Mouse (Mus musculus) retina, embryonic 14.5 days (tissue): ENCODE measurements around the gene Gm9958.

Experiments used
- DNase-seq: peaks from one replicate; pipeline ENCODE4 v3.0.0-alpha.2; 2015; ENCODE audit warnings: low spot score

Gene Gm9958

DNA sequence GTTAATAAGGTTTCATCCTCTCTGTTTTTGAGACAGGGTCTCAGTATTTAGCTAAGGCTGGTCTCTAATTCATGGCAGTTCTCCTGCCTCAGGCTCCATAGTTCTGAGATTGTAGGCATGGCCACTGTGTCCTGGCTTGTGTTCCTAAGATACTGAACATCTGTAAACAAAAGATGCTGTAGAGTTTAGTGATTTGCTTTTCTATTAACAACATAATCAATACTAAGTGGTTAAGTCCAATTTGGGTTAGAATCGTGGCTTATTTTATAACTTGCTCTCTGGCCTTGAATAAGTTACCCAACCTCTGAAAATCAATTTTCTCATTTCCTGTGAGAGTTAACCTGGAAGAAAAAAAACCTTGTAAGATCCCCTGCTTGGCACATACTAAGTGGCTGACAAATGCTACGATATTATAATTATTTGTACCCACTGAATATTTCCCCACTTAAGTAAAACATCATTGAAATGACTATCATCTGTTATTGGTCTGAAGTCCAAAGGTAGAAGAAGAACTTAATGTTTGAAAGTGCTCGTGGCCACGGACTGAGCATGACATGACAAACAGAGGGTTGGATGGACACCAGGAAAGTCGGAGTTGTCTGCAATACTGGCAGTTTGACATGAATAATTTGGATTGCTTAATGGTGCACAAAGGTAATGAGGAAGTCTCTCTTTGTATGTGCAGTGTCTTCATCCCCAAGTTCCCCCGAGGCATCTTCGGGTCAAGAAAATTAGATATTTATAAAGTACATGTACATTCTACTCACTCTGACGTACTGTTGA, 47.3 kb downstream of the Gm9958 start:
- DNase-seq = no peak

DNA sequence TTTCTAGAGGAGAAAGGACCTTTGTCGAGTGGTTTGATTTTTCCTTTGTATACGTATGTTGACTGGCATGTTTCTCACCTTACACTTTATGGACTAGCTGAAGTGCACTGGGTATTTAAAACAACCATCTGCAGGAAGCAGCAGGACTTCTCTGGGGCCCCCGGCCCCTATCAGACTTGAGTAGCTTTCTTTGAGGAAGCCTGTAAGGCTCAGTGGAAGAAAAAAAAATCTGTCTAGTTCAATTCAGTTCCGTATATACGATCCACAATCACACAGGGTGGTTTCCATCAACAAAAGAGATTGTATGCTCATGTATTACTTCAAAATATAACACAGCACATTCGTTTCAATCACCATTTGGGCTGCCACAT, 47.9 kb downstream of the Gm9958 start:
- DNase-seq = peak; percentile 26
